Mouse (Mus musculus) brain, embryonic 14.5 days (tissue): ENCODE data around the gene Hs3st4.

Experiments
- CTCF ChIP-seq: fragments of 200-500 bp; IDR thresholded peaks from 2 replicates; pipeline ENCODE4 v1.5.1; 2012; ENCODE audit warnings: inconsistent platforms, mild to moderate bottlenecking, moderate library complexity, borderline replicate concordance; ENCODE audit not compliant: insufficient read depth, insufficient read length; ENCODE audit errors: extremely low read depth
- POLR2A ChIP-seq: fragments of 200-500 bp; IDR thresholded peaks from 2 replicates; pipeline ENCODE4 v1.6.1; 2012; ENCODE audit warnings: mild to moderate bottlenecking, inconsistent platforms, borderline replicate concordance; ENCODE audit not compliant: poor library complexity, insufficient read depth, insufficient read length, severe bottlenecking; ENCODE audit errors: extremely low read depth

DNA sequence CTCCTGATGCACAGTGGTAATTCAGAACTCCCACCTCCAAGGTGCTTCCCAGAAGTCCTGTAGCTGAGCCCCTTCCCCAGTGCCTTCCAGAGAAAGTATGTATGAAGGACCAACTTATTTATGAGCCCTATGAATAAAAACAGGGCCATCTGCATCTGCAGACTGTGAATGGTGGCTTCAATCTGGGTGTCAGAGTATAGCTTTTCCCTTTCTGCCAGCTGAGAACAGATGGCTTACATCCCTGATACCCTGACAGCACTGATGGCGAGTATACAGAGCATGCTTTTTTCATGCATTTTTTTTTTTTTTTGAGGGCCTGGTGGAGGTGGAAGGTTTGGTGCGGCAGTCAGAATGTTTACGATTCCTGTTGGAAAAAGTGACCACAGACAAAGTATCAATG is 375.4 kb downstream of the Hs3st4 start:
- TF ChIP-seq POLR2A (no peak), CTCF (no peak)
